Mouse (Mus musculus) testis, adult 2 months (tissue): Measurements from ENCODE around the gene Srsf9.
A peak's percentile ranks its signal among the peaks of the same experiment; 100 is the strongest.

Source experiments
- CTCF ChIP-seq: fragments of 200-500 bp; IDR thresholded peaks from 2 replicates; pipeline ENCODE4 v1.5.1; 2012; ENCODE audit warnings: low read depth, mild to moderate bottlenecking, inconsistent platforms, low read length, moderate library complexity; ENCODE audit not compliant: control insufficient read depth, insufficient read depth, insufficient replicate concordance
- POLR2A ChIP-seq: fragments of 200-500 bp; IDR thresholded peaks from 2 replicates; pipeline ENCODE4 v1.6.1; 2012; ENCODE audit warnings: low read depth, mild to moderate bottlenecking, inconsistent platforms, low read length, moderate library complexity; ENCODE audit not compliant: control insufficient read depth

GRCm38 (mm10) chr5:115279226-115280049 is 47.5 kb upstream of the Srsf9 start, which contains the start of gene Coq5:
- TF ChIP-seq POLR2A (peak; percentile 76), CTCF (no peak)
